Mouse (Mus musculus) hindbrain, postnatal 0 days (tissue): ENCODE results near the gene Pus1. TPM values are rescaled to one million over a fixed set of nuclear protein-coding genes. Genes with fewer than 3 reads are reported as not detected.

Source experiments
- ATAC-seq: fragments of 200-750 bp; cut with Nextera tagmentation; 2 replicates; pipeline ENCODE4 v1.8.0; 2017; ENCODE audit warnings: mild to moderate bottlenecking, moderate TSS enrichment, moderate library complexity
- DNase-seq: peaks from one replicate; pipeline ENCODE4 v3.0.0-alpha.2; 2015; ENCODE audit warnings: low spot score
- H3K27ac ChIP-seq: fragments of 300-500 bp; sonication (generic); 2 replicates; pipeline ENCODE4 v1.5.1; 2014; ENCODE audit warnings: mild to moderate bottlenecking
- H3K27me3 ChIP-seq: fragments of 300-500 bp; sonication (generic); 2 replicates; pipeline ENCODE4 v1.6.1; 2014; ENCODE audit warnings: low read length, mixed read lengths; ENCODE audit not compliant: insufficient read depth
- H3K36me3 ChIP-seq: fragments of 300-500 bp; sonication (generic); 2 replicates; pipeline ENCODE4 v1.6.1; 2014; ENCODE audit warnings: low read length, mixed read lengths; ENCODE audit not compliant: insufficient read depth
- H3K4me1 ChIP-seq: fragments of 300-500 bp; sonication (generic); 2 replicates; pipeline ENCODE4 v1.6.1; 2014; ENCODE audit warnings: antibody characterized with exemption, low read length, mixed read lengths; ENCODE audit not compliant: insufficient read depth
- H3K4me2 ChIP-seq: fragments of 300-500 bp; sonication (generic); 2 replicates; pipeline ENCODE4 v1.6.1; 2014; ENCODE audit warnings: low read depth, mild to moderate bottlenecking, low read length, moderate library complexity, mixed read lengths
- H3K4me3 ChIP-seq: fragments of 300-500 bp; sonication (generic); 2 replicates; pipeline ENCODE4 v1.5.1; 2014; ENCODE audit warnings: low read length
- H3K9ac ChIP-seq: fragments of 300-500 bp; sonication (generic); replicated peaks from 2 replicates; pipeline ENCODE4 v1.6.1; 2014; ENCODE audit warnings: mild to moderate bottlenecking, low read length, moderate library complexity, mixed read lengths
- H3K9me3 ChIP-seq: fragments of 300-500 bp; sonication (generic); 2 replicates; pipeline ENCODE4 v1.6.1; 2016; ENCODE audit warnings: low read length, mixed read lengths
- CTCF ChIP-seq: IDR thresholded peaks from 2 replicates; pipeline ENCODE4 v1.5.1; 2016; ENCODE audit warnings: antibody characterized with exemption, control low read depth, low read depth
- WGBS: fragments of 180-500 bp; shearing (Covaris S2); extraction: QIAGEN DNeasy Blood & Tissue Kit; methylation state at CpG from one replicate; pipeline ENCODE4 v1.1.7; 2014; 5-methylcytosine and 5-hydroxymethylcytosine counted together
- polyA plus RNA-seq: library from polyadenylated mRNA; unstranded; fragments of >200 nt; fragmentation: Nextera tagmentation; extraction: Ambion mirVana; gene quantifications from 2 replicates; pipeline ENCODE4 v1.2.1, GENCODE M21; 2015
- total RNA-seq: library from RNA; depleted of rRNA; stranded (reverse); fragments of >200 nt; gene quantifications from 2 replicates; pipeline ENCODE4 v1.2.3, GENCODE M21; 2014; rRNA removed

Pus1 gene
- total and polyA plus RNA-seq, 2 experiments from 2014 or later = 14.1 to 20.2 TPM

DNA sequence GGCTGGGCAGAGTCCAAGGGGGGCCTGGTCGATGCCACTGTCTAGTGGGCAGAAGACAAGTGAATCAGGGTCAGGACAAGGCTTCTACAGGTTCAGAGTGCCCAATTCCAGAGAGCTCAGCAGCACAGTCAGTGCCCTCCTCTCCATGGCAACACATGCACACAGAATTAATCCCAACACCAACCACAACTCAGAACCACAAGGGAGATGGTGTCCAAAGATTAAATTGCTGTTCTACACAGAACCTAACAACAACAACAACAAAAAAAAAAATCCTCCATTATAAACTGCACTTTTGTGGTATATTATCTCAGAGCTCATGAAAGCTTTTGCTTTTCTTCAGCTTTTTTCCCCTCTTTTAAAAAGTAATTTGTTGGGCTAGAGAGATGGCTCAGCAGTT lies 44.9 kb downstream of the Pus1 start:
- 94% methylated on average over 1 of the region's 1 CpGs for WGBS
- peaks cover 43% of the 10 kb centered on the region for H3K36me3 ChIP-seq

DNA sequence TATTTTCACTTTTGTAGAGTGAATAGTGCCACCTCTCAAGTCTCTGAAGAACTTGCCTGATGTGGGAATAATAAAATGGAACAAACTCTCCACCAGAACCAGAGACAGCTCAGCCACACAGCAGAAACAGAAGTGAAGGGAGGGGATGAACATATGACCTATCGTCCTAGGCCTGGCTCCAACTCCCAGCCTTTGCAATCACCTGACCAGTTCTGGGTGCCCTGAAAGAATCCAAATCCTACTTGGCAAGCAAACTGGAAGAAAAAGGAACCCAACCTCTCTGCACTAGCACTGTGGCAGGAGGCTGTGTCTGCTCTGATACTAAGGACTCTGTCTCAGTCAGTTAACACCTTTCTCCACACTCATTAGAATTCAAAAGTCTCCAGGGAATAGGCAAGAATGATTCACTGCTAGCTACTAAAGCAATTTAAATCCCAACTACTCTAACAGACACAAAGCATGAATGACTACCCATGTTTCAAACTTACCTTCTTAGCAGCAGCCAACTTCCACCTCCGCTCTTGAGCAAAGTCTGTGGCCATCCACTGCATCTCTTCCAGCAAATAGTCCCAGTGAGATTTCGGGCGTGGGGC lies 47.1 kb downstream of the Pus1 start:
- Histone ChIP-seq H3K27ac (no peak overlapping the region), H3K36me3 (peaks cover 40% of the 10 kb centered on the region), H3K4me3 (no peak overlapping the region), H3K4me2 (no peak overlapping the region), H3K27me3 (no peaks in the 10 kb centered on the region), H3K4me1 (no peaks in the 10 kb centered on the region), H3K9ac (no peak overlapping the region), H3K9me3 (no peaks in the 10 kb centered on the region)
- DNase-seq (no peak), ATAC-seq (no peak)
- WGBS = 92% methylated on average over 4 of the region's 4 CpGs
- no peak for TF ChIP-seq CTCF

More for the DNA sequence above, 44.9 kb downstream of the Pus1 start:
- no peak for ATAC-seq
- Histone ChIP-seq H3K4me1 (no peaks in the 10 kb centered on the region), H3K27ac (no peak overlapping the region), H3K9ac (no peak overlapping the region), H3K4me3 (no peak overlapping the region), H3K4me2 (no peak overlapping the region), H3K9me3 (no peaks in the 10 kb centered on the region), H3K27me3 (no peaks in the 10 kb centered on the region)
- DNase-seq = no peak
- no peak for TF ChIP-seq CTCF

DNA sequence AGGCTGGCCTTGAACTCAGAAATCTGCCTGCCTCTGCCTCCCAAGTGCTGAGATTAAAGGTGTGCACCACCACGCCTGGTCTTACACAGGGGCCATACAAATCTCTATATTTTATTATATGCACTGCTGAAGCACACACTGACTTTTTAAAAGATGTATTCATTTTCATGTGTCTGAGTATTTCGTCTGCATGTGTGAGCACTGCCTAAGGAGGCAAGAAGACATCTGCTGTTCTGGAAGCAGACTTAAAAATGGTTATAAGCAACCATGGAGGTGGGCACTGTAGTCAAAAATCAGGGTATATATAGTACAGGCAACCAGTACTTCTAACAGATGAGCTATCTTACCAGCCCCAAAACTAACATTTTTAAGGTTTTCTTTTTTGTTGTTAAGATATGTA lies 49.2 kb downstream of the Pus1 start:
- Histone ChIP-seq H3K4me2 (no peak overlapping the region), H3K9me3 (no peaks in the 10 kb centered on the region), H3K4me3 (no peak overlapping the region), H3K4me1 (no peaks in the 10 kb centered on the region), H3K9ac (no peak overlapping the region), H3K27me3 (no peaks in the 10 kb centered on the region), H3K36me3 (peaks cover 47% of the 10 kb centered on the region), H3K27ac (no peak overlapping the region)
- no peak for TF ChIP-seq CTCF
- WGBS = 92% methylated on average over 2 of the region's 2 CpGs
- DNase-seq = no peak
- no peak for ATAC-seq

DNA sequence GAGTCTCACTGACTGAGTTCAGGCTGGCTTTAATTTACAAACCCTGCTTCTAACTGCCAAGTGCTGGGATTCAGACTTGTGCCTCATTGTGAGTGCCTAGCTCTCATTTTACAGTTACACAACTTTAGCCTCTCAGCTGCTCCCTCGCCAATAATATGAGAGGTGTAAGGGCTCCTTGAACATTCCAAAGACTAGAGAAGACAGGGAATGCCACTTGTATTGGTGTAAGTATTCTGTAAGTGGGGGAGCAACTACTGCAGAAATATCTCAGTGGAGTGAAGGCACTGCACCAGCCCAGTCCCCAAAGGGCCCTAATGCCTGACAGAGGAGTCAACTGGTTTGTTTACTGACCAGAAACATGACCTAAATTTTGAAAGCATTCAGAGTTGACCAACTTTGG lies 52.6 kb downstream of the Pus1 start:
- no peaks in the 10 kb centered on the region for H3K4me1 ChIP-seq
- H3K36me3 ChIP-seq = peaks cover 65% of the 10 kb centered on the region
- no peaks in the 10 kb centered on the region for H3K9me3 ChIP-seq
- ATAC-seq (no peak), DNase-seq (no peak)
- WGBS = 94% methylated on average over 1 of the region's 1 CpGs
- H3K27ac ChIP-seq = no peak overlapping the region
- H3K27me3 ChIP-seq = no peaks in the 10 kb centered on the region
- H3K9ac ChIP-seq = no peak overlapping the region
- no peak overlapping the region for H3K4me3 ChIP-seq
- no peak for TF ChIP-seq CTCF
- no peak overlapping the region for H3K4me2 ChIP-seq

Other genes starting within 250 kb of the Pus1 start
- gene Galnt9, start 236.3 kb downstream of the Pus1 start, total RNA-seq = 26.7 and 27.8 TPM in 2 replicates
- gene Galnt9, start 236.3 kb downstream of the Pus1 start, polyA plus RNA-seq = 16.4 and 19.8 TPM in 2 replicates
- 31.8 and 42.8 TPM in 2 replicates for gene Noc4l, start 127.2 kb downstream of the Pus1 start, total RNA-seq
- gene Noc4l, start 127.2 kb downstream of the Pus1 start, polyA plus RNA-seq = 38.0 and 42.9 TPM in 2 replicates
- gene Ddx51, start 127.2 kb downstream of the Pus1 start, total RNA-seq = 11.8 and 12.4 TPM in 2 replicates
- 9.4 and 11.2 TPM in 2 replicates for gene Ddx51, start 127.2 kb downstream of the Pus1 start, polyA plus RNA-seq
- 63.3 and 66.6 TPM in 2 replicates for gene Ep400, start 9.9 kb downstream of the Pus1 start, total RNA-seq
- 28.8 and 35.0 TPM in 2 replicates for gene Ep400, start 9.9 kb downstream of the Pus1 start, polyA plus RNA-seq
- 53.9 and 60.8 TPM in 2 replicates for gene Ulk1, start 29.4 kb upstream of the Pus1 start, total RNA-seq
- 13.9 and 16.3 TPM in 2 replicates for gene Ulk1, start 29.4 kb upstream of the Pus1 start, polyA plus RNA-seq
- 10.0 and 10.5 TPM in 2 replicates for gene Hscb, start 59.1 kb upstream of the Pus1 start, total RNA-seq
- 12.0 and 16.4 TPM in 2 replicates for gene Hscb, start 59.1 kb upstream of the Pus1 start, polyA plus RNA-seq
- 5.5 and 5.6 TPM in 2 replicates for gene Chek2, start 59.3 kb upstream of the Pus1 start, total RNA-seq
- gene Chek2, start 59.3 kb upstream of the Pus1 start, polyA plus RNA-seq = 5.1 and 7.0 TPM in 2 replicates
- gene Ttc28, start 99.1 kb upstream of the Pus1 start, total RNA-seq = 41.9 and 49.8 TPM in 2 replicates
- 9.7 and 11.1 TPM in 2 replicates for gene Ttc28, start 99.1 kb upstream of the Pus1 start, polyA plus RNA-seq